Mouse (Mus musculus): Measurements from ENCODE around the gene Arid2. TPM values are rescaled to one million over a fixed set of nuclear protein-coding genes. Genes with fewer than 3 reads are reported as not detected.
"Not testable (repeated sequence)": the region's sequence is repeated elsewhere in the genome, so short reads cannot be mapped to it uniquely, and the experiment has no call there.

Arid2 gene
- 7.3 and 8.3 TPM in 2 replicates for polyA plus RNA-seq (2015; fragmentation: Nextera tagmentation; extraction: Ambion mirVana)

GRCm38 (mm10) chr15:96287369-96287975 lies at the start of gene Arid2:
TSS of gene Arid2 (plus strand) at chr15:96287518.
- H3K9ac ChIP-seq (ENCODE audit: low read length), result peak within 1 kb of the TSS; percentile 99
- peak; percentile 48 for ATAC-seq (ENCODE audit: low FRiP score, low TSS enrichment)
- no peak for TF ChIP-seq CTCF (IDR thresholded peaks at IDR 0.05; ENCODE audit: low read depth)
- TF ChIP-seq EP300 (optimal IDR thresholded peaks at IDR 0.05), result no peak
- no peaks in the 10 kb centered on the region for H3K27me3 ChIP-seq (ENCODE audit: control insufficient read depth, insufficient read depth, low read length)
- no peaks in the 10 kb centered on the region for H3K9me3 ChIP-seq (ENCODE audit: control insufficient read depth, low read length)
- WGBS, result 0% methylated on average over 27 of the region's 67 CpGs
- peak within 1 kb of the TSS; percentile 93 for H3K4me3 ChIP-seq (ENCODE audit: low read depth, low read length)
- peak within 1 kb of the TSS; percentile 100 for H3K27ac ChIP-seq (replicated peaks)
- H3K4me1 ChIP-seq (replicated peaks; ENCODE audit: control insufficient read depth, insufficient read depth), result no peaks in the 10 kb centered on the region
- peak within 1 kb of the TSS; percentile 78 for H3K4me2 ChIP-seq (replicated peaks; ENCODE audit: low read depth)
- no peaks in the 10 kb centered on the region for H3K36me3 ChIP-seq (ENCODE audit: control insufficient read depth, insufficient read depth, low read length)
- DNase-seq (ENCODE audit: low spot score), result peak; percentile 83

DNA sequence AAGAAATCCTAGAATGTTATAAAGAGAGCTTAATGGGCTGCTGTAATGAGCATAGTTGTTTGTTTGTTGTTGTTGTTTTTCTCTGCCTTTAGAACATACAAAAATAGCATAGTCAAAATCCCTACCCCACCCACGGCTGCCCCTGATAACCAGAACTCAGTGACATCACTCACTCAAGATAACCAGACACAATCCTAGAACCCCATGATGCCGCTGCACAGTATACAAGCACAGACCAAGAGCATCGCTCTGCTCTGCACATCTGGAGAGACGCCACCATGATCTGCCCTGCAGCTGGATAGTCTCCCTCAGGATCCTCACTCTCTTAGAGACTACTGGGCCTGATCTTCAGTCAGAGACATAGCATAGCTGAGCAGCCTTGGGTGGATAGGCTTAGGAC lies 49.2 kb upstream of the Arid2 start:
- no peak overlapping the region for H3K9ac ChIP-seq (ENCODE audit: low read length)
- no peaks in the 10 kb centered on the region for H3K36me3 ChIP-seq (ENCODE audit: control insufficient read depth, insufficient read depth, low read length)
- H3K27me3 ChIP-seq (ENCODE audit: control insufficient read depth, insufficient read depth, low read length), result no peaks in the 10 kb centered on the region
- 87% methylated on average over 4 of the region's 4 CpGs for WGBS
- H3K27ac ChIP-seq (replicated peaks), result no peak overlapping the region
- no peak overlapping the region for H3K4me3 ChIP-seq (ENCODE audit: low read depth, low read length)
- TF ChIP-seq EP300 (optimal IDR thresholded peaks at IDR 0.05) (no peak), CTCF (IDR thresholded peaks at IDR 0.05; ENCODE audit: low read depth) (no peak)
- ATAC-seq (ENCODE audit: low FRiP score, low TSS enrichment) (no peak), DNase-seq (ENCODE audit: low spot score) (no peak)
- H3K4me2 ChIP-seq (replicated peaks; ENCODE audit: low read depth), result no peak overlapping the region
- no peaks in the 10 kb centered on the region for H3K9me3 ChIP-seq (ENCODE audit: control insufficient read depth, low read length)
- no peaks in the 10 kb centered on the region for H3K4me1 ChIP-seq (replicated peaks; ENCODE audit: control insufficient read depth, insufficient read depth)

- H3K4me1 ChIP-seq (replicated peaks; ENCODE audit: control insufficient read depth, insufficient read depth), result no peaks in the 10 kb centered on the region
- no peak for TF ChIP-seq EP300 (optimal IDR thresholded peaks at IDR 0.05)
- TF ChIP-seq CTCF (IDR thresholded peaks at IDR 0.05; ENCODE audit: low read depth), result no peak
- 75% methylated on average over 6 of the region's 6 CpGs for WGBS
- no peak for ATAC-seq (ENCODE audit: low FRiP score, low TSS enrichment)
- no peak overlapping the region for H3K9ac ChIP-seq (ENCODE audit: low read length)
- H3K36me3 ChIP-seq (ENCODE audit: control insufficient read depth, insufficient read depth, low read length), result no peaks in the 10 kb centered on the region
- H3K4me2 ChIP-seq (replicated peaks; ENCODE audit: low read depth), result no peak overlapping the region
- H3K27me3 ChIP-seq (ENCODE audit: control insufficient read depth, insufficient read depth, low read length), result no peaks in the 10 kb centered on the region
- no peak overlapping the region for H3K27ac ChIP-seq (replicated peaks)
- no peaks in the 10 kb centered on the region for H3K9me3 ChIP-seq (ENCODE audit: control insufficient read depth, low read length)
- H3K4me3 ChIP-seq (ENCODE audit: low read depth, low read length), result no peak overlapping the region
- no peak for DNase-seq (ENCODE audit: low spot score)
These were observed 43.1 kb upstream of the Arid2 start for GRCm38 (mm10) chr15:96244171-96244570.

GRCm38 (mm10) chr15:96244715-96245114 lies 42.6 kb upstream of the Arid2 start:
- not testable (repeated sequence) for ATAC-seq (ENCODE audit: low FRiP score, low TSS enrichment)

GRCm38 (mm10) chr15:96253827-96254226 lies 33.5 kb upstream of the Arid2 start:
- Histone ChIP-seq H3K9ac (ENCODE audit: low read length) (0 out of 2 replicates have a peak overlapping the region, but pooled peaks have one; percentile 27), H3K36me3 (ENCODE audit: control insufficient read depth, insufficient read depth, low read length) (no peaks in the 10 kb centered on the region), H3K4me2 (replicated peaks; ENCODE audit: low read depth) (peak overlapping the region; percentile 51), H3K4me1 (replicated peaks; ENCODE audit: control insufficient read depth, insufficient read depth) (no peaks in the 10 kb centered on the region), H3K9me3 (ENCODE audit: control insufficient read depth, low read length) (no peaks in the 10 kb centered on the region), H3K4me3 (ENCODE audit: low read depth, low read length) (no peak overlapping the region), H3K27me3 (ENCODE audit: control insufficient read depth, insufficient read depth, low read length) (no peaks in the 10 kb centered on the region), H3K27ac (replicated peaks) (no peak overlapping the region)
- WGBS, result 6% methylated on average over 7 of the region's 7 CpGs
- DNase-seq (ENCODE audit: low spot score), result no peak
- TF ChIP-seq EP300 (optimal IDR thresholded peaks at IDR 0.05) (no peak), CTCF (IDR thresholded peaks at IDR 0.05; ENCODE audit: low read depth) (no peak)
- no peak for ATAC-seq (ENCODE audit: low FRiP score, low TSS enrichment)

More at GRCm38 (mm10) chr15:96244715-96245114, 42.6 kb upstream of the Arid2 start:
- DNase-seq (ENCODE audit: low spot score); H3K9me3 ChIP-seq (ENCODE audit: control insufficient read depth, low read length); H3K27ac ChIP-seq (replicated peaks); H3K4me2 ChIP-seq (replicated peaks; ENCODE audit: low read depth); H3K4me1 ChIP-seq (replicated peaks; ENCODE audit: control insufficient read depth, insufficient read depth); H3K9ac ChIP-seq (ENCODE audit: low read length); H3K36me3 ChIP-seq (ENCODE audit: control insufficient read depth, insufficient read depth, low read length); H3K27me3 ChIP-seq (ENCODE audit: control insufficient read depth, insufficient read depth, low read length); H3K4me3 ChIP-seq (ENCODE audit: low read depth, low read length): not testable (repeated sequence)
- 57% methylated on average over 10 of the region's 10 CpGs for WGBS

DNA sequence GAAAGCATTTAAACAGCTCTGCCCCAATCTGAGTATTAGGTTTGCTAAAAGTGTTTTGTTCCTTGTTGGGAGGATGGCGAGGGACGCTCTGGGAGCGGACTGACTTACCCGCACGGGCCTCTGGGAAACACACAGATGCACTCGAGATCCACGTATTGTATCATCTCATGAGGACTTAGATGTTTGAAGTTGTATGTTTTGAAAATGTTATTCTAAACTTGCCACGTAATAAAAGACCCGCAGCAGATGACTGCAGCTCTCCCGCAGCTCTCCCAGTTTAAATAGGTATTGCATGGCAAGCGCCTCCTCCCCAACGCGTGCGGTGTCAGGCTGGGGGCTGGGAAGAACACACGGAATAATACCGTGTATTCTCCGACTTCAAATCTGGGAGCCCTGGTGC lies 33.0 kb upstream of the Arid2 start:
- H3K4me2 ChIP-seq (replicated peaks; ENCODE audit: low read depth), result peak overlapping the region; percentile 51
- no peaks in the 10 kb centered on the region for H3K27me3 ChIP-seq (ENCODE audit: control insufficient read depth, insufficient read depth, low read length)
- 4% methylated on average over 17 of the region's 17 CpGs for WGBS
- peak overlapping the region; percentile 23 for H3K4me3 ChIP-seq (ENCODE audit: low read depth, low read length)
- ATAC-seq (ENCODE audit: low FRiP score, low TSS enrichment), result no peak
- no peaks in the 10 kb centered on the region for H3K4me1 ChIP-seq (replicated peaks; ENCODE audit: control insufficient read depth, insufficient read depth)
- TF ChIP-seq CTCF (IDR thresholded peaks at IDR 0.05; ENCODE audit: low read depth) (no peak), EP300 (optimal IDR thresholded peaks at IDR 0.05) (no peak)
- H3K9me3 ChIP-seq (ENCODE audit: control insufficient read depth, low read length), result no peaks in the 10 kb centered on the region
- H3K9ac ChIP-seq (ENCODE audit: low read length), result peak overlapping the region; percentile 27; the same call in 1 of the 2 replicates
- DNase-seq (ENCODE audit: low spot score), result no peak
- no peaks in the 10 kb centered on the region for H3K36me3 ChIP-seq (ENCODE audit: control insufficient read depth, insufficient read depth, low read length)
- no peak overlapping the region for H3K27ac ChIP-seq (replicated peaks)

Measured in stomach, postnatal 0 days (tissue).